Mouse (Mus musculus) brain, embryonic 14.5 days (tissue): Measurements from ENCODE around the gene Terb2.

Source experiments
- CTCF ChIP-seq: fragments of 200-500 bp; IDR thresholded peaks from 2 replicates; pipeline ENCODE4 v1.5.1; 2012; ENCODE audit warnings: inconsistent platforms, mild to moderate bottlenecking, moderate library complexity, borderline replicate concordance; ENCODE audit not compliant: insufficient read depth, insufficient read length; ENCODE audit errors: extremely low read depth
- POLR2A ChIP-seq: fragments of 200-500 bp; IDR thresholded peaks from 2 replicates; pipeline ENCODE4 v1.6.1; 2012; ENCODE audit warnings: mild to moderate bottlenecking, inconsistent platforms, borderline replicate concordance; ENCODE audit not compliant: poor library complexity, insufficient read depth, insufficient read length, severe bottlenecking; ENCODE audit errors: extremely low read depth

DNA sequence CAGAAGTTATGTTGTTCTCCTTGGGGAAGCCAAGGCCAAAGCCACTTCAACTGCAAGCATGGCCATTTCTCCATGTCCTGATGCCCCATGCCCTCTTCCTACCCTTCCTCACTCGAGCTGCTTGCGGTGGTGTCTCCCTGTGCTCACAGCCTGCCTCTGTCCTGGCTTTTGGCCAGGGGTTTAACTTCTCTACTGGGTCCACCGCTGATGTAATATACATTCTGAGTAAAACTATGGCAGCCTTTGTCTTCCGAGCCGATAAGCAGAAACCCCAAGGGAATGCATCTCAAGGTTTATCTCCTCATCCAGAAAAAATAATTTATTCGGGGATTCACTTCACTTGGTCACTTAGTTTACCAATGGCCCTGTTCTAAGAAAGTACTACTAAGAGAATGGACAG lies 39.4 kb upstream of the Terb2 start:
- TF ChIP-seq CTCF (no peak), POLR2A (no peak)
